Mouse (Mus musculus) forebrain, postnatal 0 days (tissue): ENCODE measurements at regions not wholly inside any gene's neighbourhood (a gene's known extent, or its start where the extent isn't known, plus 50 kb on each side); places are given as distances from the start of the nearest gene placed in this dataset.
A peak's percentile ranks its signal among the peaks of the same experiment; 100 is the strongest.

ENCODE experiments used
- ATAC-seq: fragments of 200-750 bp; cut with Nextera tagmentation; 2 replicates; pipeline ENCODE4 v1.8.0; 2017; ENCODE audit warnings: mild to moderate bottlenecking, moderate library complexity
- DNase-seq: peaks from one replicate; pipeline ENCODE4 v3.0.0-alpha.2; 2015
- H3K27ac ChIP-seq: fragments of 300-500 bp; sonication (generic); 2 replicates; pipeline ENCODE4 v1.5.1; 2014; ENCODE audit warnings: low read depth, mild to moderate bottlenecking, antibody characterized with exemption, low read length, moderate library complexity, mixed read lengths
- H3K27me3 ChIP-seq: fragments of 300-500 bp; sonication (generic); 2 replicates; pipeline ENCODE4 v1.6.1; 2014; ENCODE audit warnings: mild to moderate bottlenecking, low read length, mixed read lengths; ENCODE audit not compliant: insufficient read depth
- H3K36me3 ChIP-seq: fragments of 300-500 bp; sonication (generic); 2 replicates; pipeline ENCODE4 v1.6.1; 2014; ENCODE audit warnings: mild to moderate bottlenecking, moderate library complexity; ENCODE audit not compliant: insufficient read depth
- H3K4me1 ChIP-seq: fragments of 300-500 bp; sonication (generic); 2 replicates; pipeline ENCODE4 v1.6.1; 2014; ENCODE audit warnings: antibody characterized with exemption; ENCODE audit not compliant: insufficient read depth
- H3K4me2 ChIP-seq: fragments of 300-500 bp; sonication (generic); 2 replicates; pipeline ENCODE4 v1.6.1; 2014; ENCODE audit warnings: low read depth, mild to moderate bottlenecking, moderate library complexity
- H3K4me3 ChIP-seq: fragments of 300-500 bp; sonication (generic); 2 replicates; pipeline ENCODE4 v1.5.1; 2014; ENCODE audit warnings: low read depth, low read length, mixed read lengths
- H3K9ac ChIP-seq: fragments of 300-500 bp; sonication (generic); 2 replicates; pipeline ENCODE4 v1.6.1; 2014; ENCODE audit warnings: mild to moderate bottlenecking
- H3K9me3 ChIP-seq: fragments of 300-500 bp; sonication (generic); 2 replicates; pipeline ENCODE4 v1.6.1; 2016; ENCODE audit warnings: low read length
- CTCF ChIP-seq: sonication (generic); IDR thresholded peaks from 2 replicates; pipeline ENCODE4 v1.5.1; 2016; ENCODE audit warnings: antibody characterized with exemption, control low read depth, low read depth
- WGBS: fragments of 180-500 bp; shearing (Covaris S2); extraction: QIAGEN DNeasy Blood & Tissue Kit; methylation state at CpG from one replicate; pipeline ENCODE4 v1.1.7; 2014; 5-methylcytosine and 5-hydroxymethylcytosine counted together

GRCm38 (mm10) chr19:56122186-56122585 lies 164.8 kb upstream of the Habp2 start:
- no peaks in the 10 kb centered on the region for H3K36me3 ChIP-seq
- H3K9ac ChIP-seq = no peak overlapping the region
- no peak for ATAC-seq
- H3K4me1 ChIP-seq = no peaks in the 10 kb centered on the region
- TF ChIP-seq CTCF = no peak
- DNase-seq = no peak
- H3K4me3 ChIP-seq = no peak overlapping the region
- H3K9me3 ChIP-seq = no peaks in the 10 kb centered on the region
- no peak overlapping the region for H3K27ac ChIP-seq
- WGBS = 92% methylated on average over 5 of the region's 5 CpGs
- H3K27me3 ChIP-seq = no peaks in the 10 kb centered on the region
- H3K4me2 ChIP-seq = no peak overlapping the region

- peak; percentile 53 for DNase-seq
- TF ChIP-seq CTCF = no peak
These were observed 155.4 kb upstream of the Habp2 start for GRCm38 (mm10) chr19:56131556-56131955.

GRCm38 (mm10) chr19:56132911-56133562 lies 153.9 kb upstream of the Habp2 start:
- H3K27ac ChIP-seq = no peak overlapping the region
- no peaks in the 10 kb centered on the region for H3K36me3 ChIP-seq
- DNase-seq = no peak
- H3K4me3 ChIP-seq = no peak overlapping the region
- ATAC-seq = no peak
- no peaks in the 10 kb centered on the region for H3K9me3 ChIP-seq
- TF ChIP-seq CTCF = no peak
- H3K27me3 ChIP-seq = peaks cover 16% of the 10 kb centered on the region
- H3K9ac ChIP-seq = no peak overlapping the region
- H3K4me1 ChIP-seq = peaks cover 5% of the 10 kb centered on the region; the same call in 1 of the 2 replicates
- 10% methylated on average over 7 of the region's 7 CpGs for WGBS
- H3K4me2 ChIP-seq = no peak overlapping the region

More at GRCm38 (mm10) chr19:56131556-56131955, 155.4 kb upstream of the Habp2 start:
- H3K4me1 ChIP-seq = peaks cover 5% of the 10 kb centered on the region; the same call in 1 of the 2 replicates
- no peak overlapping the region for H3K9ac ChIP-seq
- H3K36me3 ChIP-seq = no peaks in the 10 kb centered on the region
- H3K27me3 ChIP-seq = peaks cover 16% of the 10 kb centered on the region
- H3K27ac ChIP-seq = no peak overlapping the region
- no peak overlapping the region for H3K4me2 ChIP-seq
- 33% methylated on average over 5 of the region's 5 CpGs for WGBS
- no peaks in the 10 kb centered on the region for H3K9me3 ChIP-seq
- ATAC-seq = no peak; the same call in 1 of the 2 replicates
- no peak overlapping the region for H3K4me3 ChIP-seq

- no peak overlapping the region for H3K4me3 ChIP-seq
- no peak overlapping the region for H3K9ac ChIP-seq
- no peak overlapping the region for H3K27ac ChIP-seq
- peaks cover 16% of the 10 kb centered on the region for H3K27me3 ChIP-seq
- H3K4me1 ChIP-seq = peaks cover 5% of the 10 kb centered on the region; the same call in 1 of the 2 replicates
- WGBS = 6% methylated on average over 5 of the region's 5 CpGs
- H3K4me2 ChIP-seq = no peak overlapping the region; the same call in 1 of the 2 replicates
- ATAC-seq (no peak), DNase-seq (no peak)
- no peak for TF ChIP-seq CTCF
- no peaks in the 10 kb centered on the region for H3K9me3 ChIP-seq
- no peaks in the 10 kb centered on the region for H3K36me3 ChIP-seq
These were observed 153.4 kb upstream of the Habp2 start for GRCm38 (mm10) chr19:56133565-56133964.

GRCm38 (mm10) chr19:56134081-56134818 lies 152.7 kb upstream of the Habp2 start:
- H3K4me1 ChIP-seq = peaks cover 5% of the 10 kb centered on the region; the same call in 1 of the 2 replicates
- ATAC-seq (peak; percentile 94), DNase-seq (peak; percentile 88)
- H3K27me3 ChIP-seq = peaks cover 16% of the 10 kb centered on the region
- H3K9ac ChIP-seq = no peak overlapping the region
- H3K36me3 ChIP-seq = no peaks in the 10 kb centered on the region
- no peaks in the 10 kb centered on the region for H3K9me3 ChIP-seq
- no peak overlapping the region for H3K27ac ChIP-seq
- H3K4me2 ChIP-seq = peak overlapping the region; percentile 20; the same call in 1 of the 2 replicates
- TF ChIP-seq CTCF = peak; percentile 97
- WGBS = 10% methylated on average over 17 of the region's 17 CpGs
- no peak overlapping the region for H3K4me3 ChIP-seq

DNA sequence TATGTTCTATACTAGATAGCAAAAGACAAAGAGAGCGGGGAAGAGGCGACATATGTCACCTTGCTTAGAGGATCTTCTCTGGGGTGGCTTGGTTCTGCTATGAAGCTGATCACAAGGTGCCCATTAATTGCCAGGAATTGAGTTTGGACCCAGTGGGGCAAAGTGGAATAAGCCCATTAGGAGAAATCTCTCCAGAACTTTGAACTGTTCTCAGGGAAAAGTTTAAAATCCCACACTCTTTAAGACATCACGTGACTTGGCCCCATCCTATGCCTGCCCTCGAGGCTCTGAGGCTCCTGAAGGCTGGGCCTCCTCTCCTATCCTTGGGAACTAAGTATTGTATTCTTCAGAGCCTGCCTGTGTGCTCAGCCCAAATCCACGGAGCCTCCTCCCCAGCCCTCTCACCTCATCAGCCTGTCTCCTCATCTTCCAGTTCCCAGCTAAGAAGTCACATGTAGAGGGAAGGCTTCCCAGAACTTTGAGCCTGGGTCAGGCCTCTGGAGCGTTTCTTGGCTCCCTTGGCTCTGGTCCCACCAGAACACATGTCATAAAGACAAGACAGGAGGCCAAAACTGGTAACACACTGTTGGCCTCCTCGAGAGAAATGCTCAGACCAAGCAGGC lies 151.5 kb upstream of the Habp2 start:
- H3K9me3 ChIP-seq = no peaks in the 10 kb centered on the region
- H3K9ac ChIP-seq = no peak overlapping the region
- H3K27ac ChIP-seq = no peak overlapping the region
- TF ChIP-seq CTCF = no peak
- DNase-seq (no peak), ATAC-seq (no peak)
- no peak overlapping the region for H3K4me2 ChIP-seq
- H3K4me3 ChIP-seq = no peak overlapping the region
- no peaks in the 10 kb centered on the region for H3K36me3 ChIP-seq
- peaks cover 5% of the 10 kb centered on the region; the same call in 1 of the 2 replicates for H3K4me1 ChIP-seq
- peaks cover 16% of the 10 kb centered on the region for H3K27me3 ChIP-seq
- 75% methylated on average over 7 of the region's 7 CpGs for WGBS
